Mouse (Mus musculus) liver, embryonic 14.5 days (tissue): ENCODE results near the gene Lgals2. TPM values are rescaled to one million over a fixed set of nuclear protein-coding genes. Genes with fewer than 3 reads are reported as not detected.

Experiments used
- ATAC-seq: fragments of 200-750 bp; cut with Nextera tagmentation; 2 replicates; pipeline ENCODE4 v1.8.0; 2017; ENCODE audit warnings: moderate number of reproducible peaks, mild to moderate bottlenecking, moderate library complexity; ENCODE audit not compliant: insufficient read depth
- DNase-seq, 3 experiments: peaks; one replicate each; pipeline ENCODE4 v3.0.0-alpha.2; 2012 to 2013; ENCODE audit warnings: low read depth in 3 of 3, low spot score in 3 of 3
- H3K27ac ChIP-seq: fragments of 300-500 bp; sonication (generic); 2 replicates; pipeline ENCODE4 v1.5.1; 2014; ENCODE audit warnings: moderate library complexity, mild to moderate bottlenecking, control low read depth, inconsistent platforms
- H3K27me3 ChIP-seq: fragments of 300-500 bp; sonication (generic); 2 replicates; pipeline ENCODE4 v1.6.1; 2014; ENCODE audit warnings: mild to moderate bottlenecking, low read length, moderate library complexity; ENCODE audit not compliant: control insufficient read depth, insufficient read depth
- H3K36me3 ChIP-seq: fragments of 300-500 bp; sonication (generic); replicated peaks from 2 replicates; pipeline ENCODE4 v1.6.1; 2014; ENCODE audit warnings: low read depth; ENCODE audit not compliant: control insufficient read depth, insufficient read depth
- H3K4me1 ChIP-seq, 2 experiments: fragments of 200-500 bp in 1 of 2; fragments of 300-500 bp in 1 of 2; sonication (generic) in 1 of 2; replicated peaks; 2 replicates each; pipeline ENCODE4 v1.6.1; 2012 to 2014; ENCODE audit warnings: antibody characterized with exemption in 1 of 2, inconsistent platforms in 1 of 2, low read length in 1 of 2; ENCODE audit not compliant: control insufficient read depth in 2 of 2, insufficient read depth in 2 of 2
- H3K4me2 ChIP-seq: fragments of 300-500 bp; sonication (generic); 2 replicates; pipeline ENCODE4 v1.6.1; 2014; ENCODE audit warnings: low read depth, mild to moderate bottlenecking, control low read depth, moderate library complexity
- H3K4me3 ChIP-seq, 2 experiments: fragments of 200-500 bp in 1 of 2; fragments of 300-500 bp in 1 of 2; sonication (generic) in 1 of 2; 2 replicates each; pipeline ENCODE4 v1.5.1; 2012 to 2014; ENCODE audit warnings: low read depth in 2 of 2, low read length in 2 of 2, mild to moderate bottlenecking in 2 of 2, control low read depth in 1 of 2, inconsistent platforms in 1 of 2, moderate library complexity in 1 of 2; ENCODE audit not compliant: insufficient read depth in 1 of 2
- H3K9ac ChIP-seq: fragments of 300-500 bp; sonication (generic); replicated peaks from 2 replicates; pipeline ENCODE4 v1.6.1; 2014; ENCODE audit warnings: mild to moderate bottlenecking, control low read depth, moderate library complexity
- H3K9me3 ChIP-seq: fragments of 300-500 bp; sonication (generic); 2 replicates; pipeline ENCODE4 v1.6.1; 2016; ENCODE audit warnings: low read length, mixed read lengths; ENCODE audit not compliant: control insufficient read depth
- CTCF ChIP-seq: IDR thresholded peaks from 2 replicates; pipeline ENCODE4 v1.5.1; 2016; ENCODE audit warnings: antibody characterized with exemption, low read depth, control low read depth
- EP300 ChIP-seq: IDR thresholded peaks from 2 replicates; pipeline ENCODE4 v1.6.1; 2016; ENCODE audit warnings: antibody characterized with exemption, low read depth
- WGBS: fragments of 180-500 bp; shearing (Covaris S2); extraction: QIAGEN DNeasy Blood & Tissue Kit; methylation state at CpG from one replicate; pipeline ENCODE4 v1.1.7; 2014; ENCODE audit not compliant: insufficient replicate concordance; 5-methylcytosine and 5-hydroxymethylcytosine counted together
- polyA plus RNA-seq, 2 experiments: library from polyadenylated mRNA; depleted of rRNA in 1 of 2; stranded (reverse) in 1 of 2; unstranded in 1 of 2; fragments of >200 nt; fragmentation: Nextera tagmentation in 1 of 2; extraction: Ambion mirVana in 1 of 2; gene quantifications; 2 replicates each; pipeline versions ENCODE4 v1.2.1 to v1.2.3; 2012 to 2014

Lgals2 gene
- polyA plus RNA-seq, 2 experiments, result 9.8 to 14.0 TPM

DNA sequence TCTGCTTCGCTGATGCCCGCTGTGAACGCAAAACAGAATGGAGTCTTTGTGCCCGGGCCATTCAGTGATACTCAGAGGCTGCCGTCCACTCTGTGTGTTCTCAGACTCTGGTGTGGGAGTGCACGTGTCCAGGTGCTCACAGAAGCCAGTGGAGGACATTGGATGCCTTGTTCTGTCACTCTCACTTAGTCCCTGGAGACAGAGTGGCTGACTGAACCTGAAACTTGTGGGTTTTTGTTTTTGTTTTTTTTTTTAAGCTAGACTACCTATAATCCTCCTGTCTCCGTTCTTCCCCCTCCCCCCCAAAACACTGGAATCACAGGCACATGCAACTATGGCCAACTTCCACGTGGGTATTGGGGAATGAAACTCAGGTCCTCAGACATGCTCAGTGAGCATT lies 9.0 kb downstream of the Lgals2 start:
- H3K27ac ChIP-seq, result no peak overlapping the region
- no peak overlapping the region for H3K9ac ChIP-seq
- no peak overlapping the region for H3K4me3 ChIP-seq
- H3K4me1 ChIP-seq, result peaks cover 9% of the 10 kb centered on the region in 2 experiments
- DNase-seq, result no peak
- no peaks in the 10 kb centered on the region for H3K9me3 ChIP-seq
- WGBS, result 65% methylated on average over 8 of the region's 8 CpGs
- no peak for TF ChIP-seq CTCF
- no peak for TF ChIP-seq EP300
- H3K36me3 ChIP-seq, result no peaks in the 10 kb centered on the region
- H3K4me2 ChIP-seq, result no peak overlapping the region
- no peak for ATAC-seq
- H3K27me3 ChIP-seq, result peaks cover 39% of the 10 kb centered on the region

DNA sequence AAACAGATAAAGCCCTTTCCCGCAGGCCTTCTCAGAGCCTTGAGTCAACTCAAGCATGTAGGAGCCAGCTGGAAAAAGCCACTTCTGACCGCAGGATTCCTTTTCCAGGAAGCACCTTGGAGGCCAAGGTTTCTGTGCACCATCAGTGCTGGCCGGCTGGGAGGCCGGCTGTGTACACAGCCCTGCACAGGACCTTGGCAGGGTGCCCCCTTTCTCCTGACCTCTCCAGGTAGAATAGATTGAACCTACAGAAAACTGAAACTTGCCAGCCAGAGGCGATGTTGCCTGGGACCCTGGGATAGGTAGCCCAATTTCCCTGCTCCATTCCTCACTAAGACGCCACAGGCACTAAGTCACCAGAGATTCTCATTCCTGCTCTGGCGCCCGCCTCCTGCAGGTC lies 9.5 kb downstream of the Lgals2 start:
- Histone ChIP-seq H3K36me3 (no peaks in the 10 kb centered on the region), H3K4me1 (peaks cover 4 to 5% of the 10 kb centered on the region in 2 experiments), H3K9ac (no peak overlapping the region), H3K27ac (no peak overlapping the region), H3K4me2 (peak overlapping the region; percentile 26; the same call in 1 of the 2 replicates), H3K9me3 (no peaks in the 10 kb centered on the region), H3K4me3 (no peak overlapping the region), H3K27me3 (peaks cover 44% of the 10 kb centered on the region)
- DNase-seq (no peak), ATAC-seq (no peak)
- TF ChIP-seq CTCF (no peak), EP300 (no peak)
- 55% methylated on average over 8 of the region's 8 CpGs for WGBS

DNA sequence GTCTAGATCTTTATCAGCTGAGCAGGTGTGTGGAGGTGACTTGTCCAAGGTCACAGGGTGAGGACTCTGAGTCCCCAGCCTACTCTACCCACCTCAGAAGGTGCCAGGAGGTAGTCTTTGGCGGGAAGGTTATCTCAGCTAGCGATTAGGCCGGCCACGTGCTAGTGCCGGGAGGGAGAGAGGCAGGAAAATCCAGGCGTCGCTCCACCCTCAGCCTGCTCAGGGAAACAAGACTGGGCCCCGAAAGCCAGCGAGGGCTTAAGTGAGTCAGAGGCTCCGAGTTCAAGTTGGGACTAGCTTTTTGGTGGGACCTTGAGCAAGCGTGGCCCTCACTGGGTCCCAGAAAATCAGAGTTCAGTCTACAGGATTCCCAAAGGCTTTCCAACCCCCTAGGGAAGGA lies 10.0 kb downstream of the Lgals2 start:
- DNase-seq (no peak), ATAC-seq (no peak)
- peaks cover under 1 to 5% of the 10 kb centered on the region in 2 experiments; a peak in 2 of 4 replicates for H3K4me1 ChIP-seq
- WGBS, result 61% methylated on average over 11 of the region's 11 CpGs
- TF ChIP-seq EP300 (no peak), CTCF (no peak)
- peak overlapping the region; percentile 26; the same call in 1 of the 2 replicates for H3K4me2 ChIP-seq
- H3K27me3 ChIP-seq, result peaks cover 45% of the 10 kb centered on the region
- no peak overlapping the region for H3K9ac ChIP-seq
- no peaks in the 10 kb centered on the region for H3K9me3 ChIP-seq
- no peak overlapping the region for H3K27ac ChIP-seq
- no peak overlapping the region for H3K4me3 ChIP-seq
- H3K36me3 ChIP-seq, result no peaks in the 10 kb centered on the region

DNA sequence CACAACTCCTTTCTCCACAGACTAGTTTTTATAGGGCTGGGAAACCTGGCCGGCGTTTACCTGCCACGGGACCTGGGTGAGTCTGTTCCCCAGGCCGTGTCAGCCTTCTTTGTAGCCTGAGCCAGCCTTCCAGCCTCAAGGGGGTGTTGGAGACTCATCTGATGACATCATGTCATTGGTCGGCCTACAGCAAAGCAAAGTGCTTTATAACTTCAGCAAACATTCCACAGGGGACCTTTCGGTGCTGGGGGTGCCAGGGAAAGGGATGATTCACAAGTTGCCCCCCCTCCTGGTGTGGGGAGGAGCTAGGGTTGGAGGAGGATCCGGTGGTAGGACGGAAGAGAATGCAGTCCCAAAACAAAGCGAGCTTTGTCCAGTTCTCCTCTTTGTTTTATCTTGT lies 10.5 kb downstream of the Lgals2 start:
- Histone ChIP-seq H3K27ac (no peak overlapping the region), H3K4me2 (peak overlapping the region; percentile 25), H3K9ac (no peak overlapping the region), H3K27me3 (peaks cover 45% of the 10 kb centered on the region), H3K4me3 (no peak overlapping the region), H3K36me3 (no peaks in the 10 kb centered on the region), H3K9me3 (no peaks in the 10 kb centered on the region), H3K4me1 (peaks cover 0 to 5% of the 10 kb centered on the region in 2 experiments; a peak in 1 of 4 replicates)
- DNase-seq, result no peak
- TF ChIP-seq CTCF, result no peak
- no peak for TF ChIP-seq EP300
- no peak for ATAC-seq
- 38% methylated on average over 9 of the region's 9 CpGs for WGBS

DNA sequence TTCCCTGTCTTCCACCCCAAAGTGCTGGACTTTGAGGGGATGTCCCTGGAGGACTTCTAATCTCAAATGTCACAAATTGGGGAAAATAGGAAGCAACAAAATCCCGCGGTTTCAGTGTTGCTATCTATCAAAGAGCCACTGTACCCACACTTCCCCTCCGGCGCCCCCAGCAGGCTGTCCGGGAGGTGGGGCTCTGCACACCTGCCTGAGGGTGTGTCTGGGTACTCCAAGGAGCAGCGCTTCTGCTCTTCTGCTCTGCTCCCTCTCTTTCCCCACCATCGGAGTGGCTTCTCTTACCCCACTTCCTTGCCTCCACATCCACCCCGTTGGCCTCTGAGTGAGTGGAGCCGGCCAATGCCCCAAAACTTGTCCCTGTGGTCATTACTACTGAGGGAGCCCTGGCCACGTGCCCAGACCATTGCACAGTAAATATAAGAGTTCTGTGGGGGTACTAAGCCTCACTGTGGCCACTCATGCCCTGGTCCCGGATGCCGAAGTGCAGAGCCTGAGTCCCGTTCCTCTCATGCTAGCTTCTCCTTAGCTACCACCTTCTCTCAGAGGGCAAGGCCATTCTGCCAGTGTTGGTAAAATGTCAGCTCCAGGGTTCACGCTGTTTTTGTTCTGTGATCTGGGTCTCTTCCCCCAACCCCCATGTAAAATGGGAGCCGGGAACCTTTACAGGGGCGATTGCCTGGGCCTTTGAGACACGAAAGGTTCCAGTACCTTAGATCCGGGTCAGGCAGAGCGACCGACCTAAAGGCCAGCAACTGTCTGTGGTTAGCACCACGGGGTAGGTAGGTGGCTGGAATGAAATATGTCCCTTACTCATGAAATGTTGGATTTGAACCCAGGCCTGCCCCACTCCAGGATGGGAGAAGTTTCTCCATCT lies 11.5 kb downstream of the Lgals2 start:
- peak; percentile 26; the same call in 1 of the 2 replicates for TF ChIP-seq CTCF
- TF ChIP-seq EP300, result no peak
- 19% methylated on average over 21 of the region's 21 CpGs for WGBS
- Histone ChIP-seq H3K4me3 (peak overlapping the region; percentile 52 to 66), H3K36me3 (no peaks in the 10 kb centered on the region), H3K4me1 (peaks cover 0 to 5% of the 10 kb centered on the region in 2 experiments; a peak in 1 of 4 replicates), H3K27ac (no peak overlapping the region), H3K9me3 (no peaks in the 10 kb centered on the region), H3K27me3 (peaks cover 42% of the 10 kb centered on the region), H3K4me2 (peak overlapping the region; percentile 25), H3K9ac (no peak overlapping the region; the same call in 1 of the 2 replicates)
- DNase-seq, result no peak
- no peak for ATAC-seq
